Mouse (Mus musculus) heart, postnatal 4 days (tissue): ENCODE measurements around the gene Pigv. TPM values are rescaled to one million over a fixed set of nuclear protein-coding genes. Genes with fewer than 3 reads are reported as not detected.

Source experiments
- DNase-seq: peaks from one replicate; pipeline ENCODE4 v3.0.0; 2021
- microRNA-seq, 2 experiments: library from miRNA; unstranded; fragments of <30 nt; microRNA quantifications; one replicate each; pipeline ENCODE4 v1.2.0; 2021 to 2022
- total RNA-seq, 2 experiments: library from RNA; stranded (reverse); gene quantifications; 2 replicates each; pipeline ENCODE4 v1.2.3; 2021

Pigv gene
- total RNA-seq, 2 experiments from 2014 or later, result 9.8 to 12.0 TPM

DNA sequence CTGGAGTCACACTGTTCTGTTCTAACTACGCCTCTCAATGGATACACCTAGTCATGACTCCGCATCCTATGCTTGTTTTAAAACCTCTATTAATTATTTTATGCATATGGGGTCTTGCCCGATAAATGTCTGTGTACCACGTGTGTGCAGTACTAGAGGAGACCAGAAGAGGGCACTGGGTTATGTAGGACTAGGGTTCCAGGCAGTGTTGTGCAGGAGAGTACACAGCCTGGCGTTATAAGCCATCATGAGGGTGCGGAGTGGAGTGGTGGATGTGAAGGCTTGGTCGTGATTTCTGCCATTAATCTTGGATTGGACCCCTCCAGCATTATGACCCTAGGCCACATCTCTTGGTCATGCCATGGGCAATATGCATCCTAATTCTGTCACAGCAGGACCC is 60.0 kb downstream of the Pigv start:
- DNase-seq, result no peak

GRCm38 (mm10) chr4:133611815-133612214 is 60.6 kb downstream of the Pigv start:
- no peak for DNase-seq

Small RNA genes lying within 50 kb of the gene (microRNA-seq; reads per million reads assigned to microRNA genes)
- 0 to 0.69 reads per million in 2 experiments for gene Mir7227

Other genes starting within 250 kb of the Pigv start
- 1 to 10 TPM; 1.9 to 3.1 TPM for gene Tent5b, start 192.5 kb downstream of the Pigv start, total RNA-seq
- 1 to 10 TPM; 1.4 to 2.4 TPM for gene Trnp1, start 174.1 kb downstream of the Pigv start, total RNA-seq
- gene Kdf1, start 153.7 kb downstream of the Pigv start, total RNA-seq, result not detected
- gene Nudc, start 126.7 kb downstream of the Pigv start, total RNA-seq, result 10 to 100 TPM; 89.3 to 90.2 TPM
- 10 to 100 TPM in 1 of 2 experiments, 1 to 10 TPM in 1; 8.0 to 11.5 TPM for gene Nr0b2, start 119.3 kb downstream of the Pigv start, total RNA-seq
- gene Gpatch3, start 97.9 kb downstream of the Pigv start, total RNA-seq, result 1 to 10 TPM; 5.2 to 6.0 TPM
- 10 to 100 TPM; 11.0 to 11.1 TPM for gene Gpn2, start 88.3 kb downstream of the Pigv start, total RNA-seq
- gene Sfn, start 70.5 kb downstream of the Pigv start, total RNA-seq, result 1 to 10 TPM; 1.3 to 1.4 TPM
- gene Zdhhc18, start 22.5 kb downstream of the Pigv start, total RNA-seq, result 10 to 100 TPM; 21.4 to 22.1 TPM
- 10 to 100 TPM; 74.6 to 77.3 TPM for gene Arid1a, start 84.1 kb upstream of the Pigv start, total RNA-seq
- gene Rps6ka1, start 215.2 kb upstream of the Pigv start, total RNA-seq, result 10 to 100 TPM in 1 of 2 experiments, 1 to 10 TPM in 1; 9.1 to 10.7 TPM